15 mouse cellular contexts compared by ENCODE assay signal in genomic region chr17:86580724-86581123, GRCm38 (mm10).
"Had no signal": no experiment of that assay in that cellular context is flagged by ENCODE, and none has a peak within 500 bp of the region (broad histone marks: within the 10 kb centered on the region; RNA-seq: fewer than 3 reads in every experiment).

No protein-coding gene starts in this region.

- DNase-seq: kidney, adult 9 months; kidney, postnatal 36 days; left cerebral cortex, postnatal 4 days; lung, adult 2 months; lung, postnatal 36 days; midbrain, embryonic 14.5 days; right cerebral cortex, postnatal 4 days; spleen, adult 18-20 months; thymus, adult 2 months; thymus, postnatal 4 days had no signal

- ATAC-seq: lung, postnatal 0 days had no signal

- H3K4me1 ChIP-seq: limb, embryonic 13.5 days; neural tube, embryonic 12.5 days had no signal

- H3K27ac ChIP-seq: kidney, postnatal 0 days; limb, embryonic 13.5 days; liver, embryonic 14.5 days; neural tube, embryonic 12.5 days had no signal

- H3K27me3 ChIP-seq: limb, embryonic 13.5 days; neural tube, embryonic 12.5 days had no signal

- H3K4me3 ChIP-seq: limb, embryonic 13.5 days; neural tube, embryonic 12.5 days had no signal
